ENCODE assay signal across 8 mouse cellular contexts in the genomic region with DNA sequence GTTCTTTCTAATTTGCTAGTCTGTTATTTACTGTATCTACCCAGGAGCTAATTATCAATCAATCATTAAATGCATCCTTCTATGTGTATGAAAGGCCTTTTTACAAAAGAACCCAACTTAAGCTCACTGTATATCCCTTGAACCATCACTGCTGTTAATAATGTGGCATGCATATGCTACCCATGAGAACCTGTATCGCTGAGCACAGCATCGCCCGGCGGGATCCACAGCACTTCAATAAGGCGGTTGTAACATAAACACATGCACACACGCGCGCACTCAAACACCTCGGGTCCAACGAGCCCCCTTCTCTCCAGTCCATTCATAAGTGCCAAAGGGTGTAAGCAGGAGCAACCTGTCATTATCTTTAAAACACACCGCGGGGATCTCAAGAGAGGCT. TPM values are rescaled to one million over a fixed set of nuclear protein-coding genes. Genes with fewer than 3 reads are reported as not detected.
DNase-seq lines count a peak whose midpoint lies in the region; ATAC-seq and TF ChIP-seq lines count a peak whose summit lies in the region.

No protein-coding gene starts in this region.

- H3K9me3 ChIP-seq in hindbrain, embryonic 13.5 days, result no peaks in the 10 kb centered on the region
- H3K9me3 ChIP-seq in midbrain, embryonic 10.5 days (replicated peaks), result no peaks in the 10 kb centered on the region

- WGBS in hindbrain, embryonic 13.5 days, result under 1% methylated on average over 12 of the region's 12 CpGs
- under 1% methylated on average over 12 of the region's 12 CpGs for WGBS in midbrain, embryonic 10.5 days

- H3K4me1 ChIP-seq in hindbrain, embryonic 13.5 days (replicated peaks), result peaks cover 4% of the 10 kb centered on the region
- H3K4me1 ChIP-seq in midbrain, embryonic 10.5 days, result peaks cover 18% of the 10 kb centered on the region

- peak overlapping the region; percentile 53 for H3K4me3 ChIP-seq in left cerebral cortex, adult 2 months
- H3K4me3 ChIP-seq in hindbrain, embryonic 13.5 days, result peak overlapping the region; percentile 71
- H3K4me3 ChIP-seq in midbrain, embryonic 10.5 days, result peak overlapping the region; percentile 69

- H3K9ac ChIP-seq in hindbrain, embryonic 13.5 days, result peak overlapping the region; percentile 75

- no peaks in the 10 kb centered on the region for H3K36me3 ChIP-seq in hindbrain, embryonic 13.5 days
- H3K36me3 ChIP-seq in midbrain, embryonic 10.5 days, result no peaks in the 10 kb centered on the region

- H3K4me2 ChIP-seq in hindbrain, embryonic 13.5 days, result peak overlapping the region; percentile 76

- H3K27ac ChIP-seq in left cerebral cortex, adult 2 months, result peak overlapping the region; percentile 51; the same call in 1 of the 2 replicates
- H3K27ac ChIP-seq in hindbrain, embryonic 13.5 days, result peak overlapping the region; percentile 55
- H3K27ac ChIP-seq in midbrain, embryonic 10.5 days (replicated peaks), result 0 out of 2 replicates have a peak overlapping the region, but pooled peaks have one; percentile 70

- ATAC-seq in hindbrain, embryonic 13.5 days (ENCODE audit: low FRiP score), result peak; percentile 77
- ATAC-seq in erythroblast, adult 5-6 weeks (replicated peaks; ENCODE audit: low FRiP score, poor library complexity, severe bottlenecking), result no peak

- DNase-seq in left cerebral cortex, adult 2 months (ENCODE audit: extremely low spot score in 1 of 2, low spot score in 2 of 2), result peak; percentile 16 to 37
- DNase-seq in left cerebral cortex, adult 11 months (ENCODE audit: low spot score), result no peak
- peak; percentile 67 for DNase-seq in embryo, embryonic 10.5 days (ENCODE audit: low spot score)
- peak; percentile 34 for DNase-seq in midbrain, embryonic 10.5 days (ENCODE audit: low spot score)
- no peak for DNase-seq in urinary bladder, postnatal 10 days (ENCODE audit: low spot score)
- no peak for DNase-seq in thymus, postnatal 25 days

- intact Hi-C loops in left cerebral cortex, adult 2 months (cut with DNase I), result loop anchor here (10.0 kb wide), 1 partner anchor 848 kb away; no protein-coding TSS in a partner anchor

- 0 out of 2 replicates have a peak, but pooled peaks cover 3% of the 10 kb centered on the region for H3K27me3 ChIP-seq in hindbrain, embryonic 13.5 days
- peaks cover 84% of the 10 kb centered on the region for H3K27me3 ChIP-seq in midbrain, embryonic 10.5 days (ENCODE audit: low read depth, poor library complexity, severe bottlenecking)

- no peak for TF ChIP-seq CTCF in left cerebral cortex, adult 2 months (IDR thresholded peaks at IDR 0.05)

RNA-seq across cellular contexts. Expression of a gene that starts 0.8 kb away (rescaled TPM):
- 10 to 100 TPM; 11.8 to 16.1 TPM for total RNA-seq in left cerebral cortex, adult 2 months (2021)
- polyA plus RNA-seq in hindbrain, embryonic 13.5 days (2015; fragmentation: Nextera tagmentation; extraction: Ambion mirVana), result 31.0 and 40.1 TPM in 2 replicates
- polyA plus RNA-seq in midbrain, embryonic 10.5 days (2016; fragmentation: Nextera tagmentation; extraction: Ambion mirVana), result 26.7 and 34.6 TPM in 2 replicates
- not detected in 2 replicates for total RNA-seq in erythroblast, adult 5-6 weeks (2015; ENCODE audit: low replicate concordance)
- not detected in 2 replicates for total RNA-seq in erythroblast, adult 5-6 weeks (2017; ENCODE audit: low replicate concordance)

Comparison
In these comparisons a context has a peak if more than half of its experiments do, and no peak if none do; other contexts are left out.
1. DNase-seq: peak in left cerebral cortex, adult 2 months (2 of 2), embryo, embryonic 10.5 days (single experiment) and midbrain, embryonic 10.5 days (single experiment); none in left cerebral cortex, adult 11 months (single experiment), urinary bladder, postnatal 10 days (single experiment) and thymus, postnatal 25 days (single experiment).
2. RNA of a gene that starts 0.8 kb away (total RNA-seq): 11.8 to 16.1 TPM in left cerebral cortex, adult 2 months; not detected in erythroblast, adult 5-6 weeks; every median in the first group is over 10 times any median in the second.
3. Peak in every context shown above with its lines, with median percentiles within 50 percentile points of each other: H3K27ac ChIP-seq and H3K4me3 ChIP-seq.